Mouse (Mus musculus) mouse embryonic stem cell (cell line): ENCODE measurements around the gene Zfp609.
"Not testable (repeated sequence)": the region's sequence is repeated elsewhere in the genome, so short reads cannot be mapped to it uniquely, and the experiment has no call there.

Experiments used
- in situ Hi-C, 2 experiments: fragments of 300-500 bp; cut with MboI; formaldehyde crosslinking; loops; 1 replicate in 1 of 2; 3 replicates in 1 of 2; pipeline ENCODE4 v1.14.3; 2019 to 2020; ENCODE audit warnings: low sequenced_read_pairs in 2 of 2, low pct_unique_long_range_greater_than_20kb in 1 of 2, mixed read lengths in 1 of 2; ENCODE audit not compliant: unreplicated experiment in 1 of 2

The Zfp609 gene

GRCm38 (mm10) chr9:65661493-65661892, 165.9 kb downstream of the Zfp609 start:
- in situ Hi-C loops: loop anchor here (5.0 kb wide), 1 partner anchor 54 kb away; no protein-coding TSS in a partner anchor

- in situ Hi-C loops: loop anchor here (5.0 kb wide), 1 partner anchor 54 kb away; no protein-coding TSS in a partner anchor
Measured at GRCm38 (mm10) chr9:65661029-65661428, 166.3 kb downstream of the Zfp609 start.

DNA sequence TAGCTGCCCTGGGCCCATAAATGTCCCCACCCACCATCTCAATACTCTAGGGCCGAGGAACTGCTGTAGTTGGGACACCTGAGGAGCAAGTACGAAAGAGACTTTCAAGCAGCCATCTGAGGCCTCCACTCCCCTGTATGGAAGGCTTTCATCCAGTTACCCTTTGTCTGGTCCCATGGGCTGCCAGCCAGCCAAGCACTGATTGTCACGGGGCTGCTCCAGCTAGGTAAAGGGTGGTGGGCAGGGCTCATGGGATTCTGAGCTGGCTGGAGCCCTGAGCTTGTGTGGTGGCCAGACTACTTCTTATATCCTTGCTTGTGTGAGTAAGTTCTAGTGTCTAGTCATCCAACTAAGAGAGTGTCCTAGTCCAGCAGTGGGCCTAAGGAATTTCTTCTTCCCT, 170.1 kb downstream of the Zfp609 start:
- in situ Hi-C loops: no loop called here

DNA sequence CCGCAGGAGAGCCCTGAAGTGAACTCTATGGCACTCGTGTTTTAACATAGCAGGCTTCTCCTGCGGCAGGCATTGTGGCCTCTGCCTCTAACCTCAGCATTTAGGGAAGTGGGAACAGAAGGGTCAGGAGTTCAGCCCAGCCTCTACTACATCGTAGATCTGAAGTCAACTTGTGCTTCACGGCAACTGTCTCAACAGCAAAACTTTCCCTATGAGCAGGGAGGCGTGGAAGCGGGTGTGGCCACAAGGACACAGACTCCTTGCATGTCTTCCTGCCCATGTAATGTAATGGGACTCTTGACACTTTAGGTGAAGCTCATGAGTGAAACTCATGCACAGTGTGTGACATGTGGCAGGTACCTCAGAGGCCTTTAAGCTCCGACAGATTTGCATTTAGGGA, 171.8 kb downstream of the Zfp609 start:
- in situ Hi-C loops: no loop called here

- in situ Hi-C loops: no loop called here
Measured at GRCm38 (mm10) chr9:65654700-65655237, 172.6 kb downstream of the Zfp609 start.

DNA sequence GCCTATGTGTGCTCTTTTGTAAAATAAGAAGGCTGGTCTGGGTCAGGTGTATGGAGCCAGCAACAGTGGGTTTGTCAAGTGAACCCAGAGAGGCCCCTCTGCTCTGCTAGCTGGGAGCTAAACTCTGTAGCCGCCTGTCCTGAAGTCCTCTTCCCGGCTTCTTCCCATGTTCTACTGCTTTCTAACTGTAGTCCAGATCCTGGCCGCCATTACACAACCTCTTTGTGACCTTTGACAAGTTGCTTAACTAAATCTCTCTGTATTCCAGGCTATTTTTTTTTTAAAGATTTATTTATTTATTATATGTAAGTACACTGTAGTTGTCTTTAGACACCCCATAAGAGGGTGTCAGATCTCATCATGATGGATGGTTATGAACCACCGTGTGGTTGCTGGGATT, 173.6 kb downstream of the Zfp609 start:
- in situ Hi-C loops: no loop called here

- in situ Hi-C loops: not testable (repeated sequence)
Measured at GRCm38 (mm10) chr9:65651957-65652356, 175.4 kb downstream of the Zfp609 start.

DNA sequence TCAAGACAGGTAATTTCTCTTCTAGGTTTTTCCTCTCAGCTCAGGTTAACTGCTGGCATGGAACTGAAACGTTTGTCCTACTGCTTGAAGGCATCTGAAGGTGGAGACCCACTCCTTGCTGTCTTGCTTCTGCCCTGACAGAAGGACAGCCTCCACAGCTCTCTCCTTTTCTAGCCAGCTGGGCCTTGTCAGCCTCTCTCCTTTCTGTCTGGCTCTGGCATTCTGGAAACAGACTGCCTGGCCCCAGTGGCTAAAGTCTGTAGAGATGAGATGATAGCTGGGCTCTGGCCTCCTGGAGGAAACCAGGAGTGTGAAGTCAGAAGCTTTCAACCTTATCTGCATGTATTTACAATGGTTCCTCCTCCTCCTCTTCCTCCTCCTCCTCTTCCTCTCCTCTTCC, 177.4 kb downstream of the Zfp609 start:
- in situ Hi-C loops: no loop called here

DNA sequence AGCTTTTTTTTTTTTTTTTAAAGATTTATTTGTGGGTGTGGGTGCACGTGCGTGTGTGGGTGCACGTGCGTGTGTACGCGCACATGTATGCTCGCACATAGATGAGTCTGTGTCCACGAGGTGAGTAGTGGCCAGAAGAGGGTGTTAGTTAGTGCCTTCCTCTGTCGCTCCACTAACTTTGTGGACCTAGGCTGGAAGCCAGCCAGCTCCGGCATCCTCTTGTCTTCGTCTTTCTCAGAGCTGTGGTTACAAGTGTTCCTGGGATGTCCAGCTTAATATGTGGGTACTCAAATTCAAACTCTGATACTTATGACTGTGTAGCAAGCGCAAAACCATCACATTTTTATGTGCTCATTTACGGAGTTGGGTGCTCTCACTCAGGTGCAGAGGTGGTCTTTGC, 178.6 kb downstream of the Zfp609 start:
- in situ Hi-C loops: no loop called here

- in situ Hi-C loops: no loop called here
Measured at GRCm38 (mm10) chr9:65646782-65647181, 180.6 kb downstream of the Zfp609 start.

DNA sequence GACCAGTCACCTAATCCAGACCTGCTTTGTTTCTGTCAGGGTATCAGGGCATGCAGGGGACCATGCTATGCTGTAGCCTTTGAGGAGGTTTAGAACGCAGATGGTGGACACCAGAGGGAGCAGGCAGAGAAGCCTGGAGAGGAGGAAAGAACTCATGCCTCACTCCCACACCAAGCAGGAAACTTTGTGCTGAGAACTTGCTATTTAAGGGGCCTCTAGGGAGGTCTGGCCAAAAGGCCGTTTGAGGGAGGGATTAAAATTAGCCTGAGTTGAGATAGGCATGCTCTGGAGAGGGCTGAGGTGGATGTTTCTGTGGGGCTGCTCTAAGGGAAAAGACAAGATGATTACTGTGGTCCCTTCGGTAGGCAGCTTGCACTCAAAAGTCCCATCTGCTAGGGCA, 181.4 kb downstream of the Zfp609 start:
- in situ Hi-C loops: no loop called here

DNA sequence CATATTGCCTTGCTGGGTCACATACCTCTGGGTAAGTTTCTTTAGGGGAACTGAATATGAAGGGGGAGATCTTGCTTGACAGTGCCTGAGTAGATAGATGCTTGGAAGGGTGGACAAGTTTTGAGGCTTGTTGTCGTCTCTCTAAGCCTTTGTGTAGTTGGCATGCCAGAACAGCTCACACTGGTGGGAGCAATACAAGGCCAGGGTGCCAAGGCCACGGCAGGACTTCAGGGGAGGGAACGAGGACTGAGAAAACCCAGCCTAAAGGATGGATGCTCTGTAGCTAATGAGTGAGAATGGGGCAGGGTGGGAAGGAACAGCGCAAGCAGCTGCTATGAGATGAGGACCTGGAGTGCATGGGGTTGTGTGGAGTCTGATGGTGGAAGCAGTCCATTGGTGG, 182.4 kb downstream of the Zfp609 start:
- in situ Hi-C loops: no loop called here

DNA sequence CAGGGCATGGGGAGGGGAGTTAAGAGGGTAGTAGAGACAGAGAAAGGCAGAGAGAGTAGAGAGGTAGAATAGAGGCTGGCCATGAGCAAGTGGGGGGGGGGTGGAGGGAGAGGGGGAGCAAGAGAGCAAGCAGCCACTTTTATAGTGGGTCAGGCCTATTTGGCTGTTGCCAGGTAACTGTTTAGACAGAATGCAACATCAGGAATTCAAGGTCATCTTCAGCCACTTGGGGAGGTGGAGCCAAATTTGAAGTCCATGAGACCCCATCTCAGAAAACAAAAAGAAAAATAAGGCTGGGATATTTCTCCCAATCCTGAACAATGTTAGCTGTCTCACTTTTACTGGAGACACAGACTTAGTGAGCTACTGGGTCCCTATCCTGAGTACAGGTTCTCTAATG, 184.8 kb downstream of the Zfp609 start:
- in situ Hi-C loops: no loop called here
